Mouse (Mus musculus) lung, postnatal 0 days (tissue): ENCODE data around the gene Slc25a21. TPM values are rescaled to one million over a fixed set of nuclear protein-coding genes. Genes with fewer than 3 reads are reported as not detected.

Experiments used
- ATAC-seq: fragments of 200-750 bp; cut with Nextera tagmentation; 2 replicates; pipeline ENCODE4 v1.8.0; 2017; ENCODE audit warnings: moderate library complexity
- DNase-seq: peaks from one replicate; pipeline ENCODE4 v3.0.0-alpha.2; 2016; ENCODE audit warnings: low spot score
- H3K27ac ChIP-seq: fragments of 300-500 bp; sonication (generic); 2 replicates; pipeline ENCODE4 v1.5.1; 2014; ENCODE audit warnings: antibody characterized with exemption, mild to moderate bottlenecking, low read length, mixed read lengths
- H3K27me3 ChIP-seq: fragments of 300-500 bp; sonication (generic); replicated peaks from 2 replicates; pipeline ENCODE4 v1.6.1; 2014; ENCODE audit warnings: low read length, mixed read lengths; ENCODE audit not compliant: insufficient read depth
- H3K36me3 ChIP-seq: fragments of 300-500 bp; sonication (generic); 2 replicates; pipeline ENCODE4 v1.6.1; 2014; ENCODE audit warnings: low read length, mixed read lengths; ENCODE audit not compliant: insufficient read depth
- H3K4me1 ChIP-seq: fragments of 300-500 bp; sonication (generic); 2 replicates; pipeline ENCODE4 v1.6.1; 2014; ENCODE audit warnings: antibody characterized with exemption, low read depth, low read length, mixed read lengths; ENCODE audit not compliant: insufficient read depth
- H3K4me2 ChIP-seq: fragments of 300-500 bp; sonication (generic); replicated peaks from 2 replicates; pipeline ENCODE4 v1.6.1; 2014; ENCODE audit warnings: low read depth, mild to moderate bottlenecking, low read length, moderate library complexity, mixed read lengths
- H3K4me3 ChIP-seq: fragments of 300-500 bp; sonication (generic); 2 replicates; pipeline ENCODE4 v1.5.1; 2014; ENCODE audit warnings: low read depth, low read length
- H3K9ac ChIP-seq: fragments of 300-500 bp; sonication (generic); replicated peaks from 2 replicates; pipeline ENCODE4 v1.6.1; 2014; ENCODE audit warnings: low read depth, mild to moderate bottlenecking
- H3K9me3 ChIP-seq: fragments of 300-500 bp; sonication (generic); 2 replicates; pipeline ENCODE4 v1.6.1; 2016; ENCODE audit warnings: low read length, mixed read lengths
- CTCF ChIP-seq: IDR thresholded peaks from 2 replicates; pipeline ENCODE4 v1.5.1; 2016; ENCODE audit warnings: antibody characterized with exemption, mild to moderate bottlenecking
- EP300 ChIP-seq: IDR thresholded peaks from 2 replicates; pipeline ENCODE4 v1.6.1; 2016; ENCODE audit warnings: antibody characterized with exemption, mild to moderate bottlenecking, control low read depth
- WGBS: fragments of 180-500 bp; shearing (Covaris S2); extraction: QIAGEN DNeasy Blood & Tissue Kit; methylation state at CpG from one replicate; pipeline ENCODE4 v1.1.7; 2014; 5-methylcytosine and 5-hydroxymethylcytosine counted together
- polyA plus RNA-seq: library from polyadenylated mRNA; unstranded; fragments of >200 nt; fragmentation: Nextera tagmentation; extraction: Ambion mirVana; gene quantifications from 2 replicates; pipeline ENCODE4 v1.2.1, GENCODE M21; 2015

Slc25a21 gene
- polyA plus RNA-seq, 1 experiment from 2014 or later: 0.06 TPM

DNA sequence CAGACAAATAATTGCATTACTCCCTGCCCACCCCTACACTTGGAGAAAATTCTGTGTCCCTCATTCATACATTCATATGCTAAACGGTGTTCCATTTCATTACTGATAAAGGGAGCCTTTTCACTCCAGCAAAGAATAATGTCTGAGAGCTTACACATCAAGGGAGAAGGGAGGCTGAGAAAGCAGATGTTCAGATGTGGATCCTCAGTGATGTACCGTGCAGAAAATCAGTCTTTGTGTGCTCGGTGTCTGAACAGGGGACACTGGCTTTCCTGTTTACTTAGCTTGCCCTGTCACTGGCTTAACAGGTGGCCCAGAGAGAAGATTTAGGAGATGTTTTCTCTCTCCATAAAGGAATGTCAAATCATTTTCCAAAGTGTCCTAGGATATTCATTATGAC is 112.8 kb downstream of the Slc25a21 start:
- no peaks in the 10 kb centered on the region for H3K9me3 ChIP-seq
- no peak for ATAC-seq
- no peaks in the 10 kb centered on the region for H3K4me1 ChIP-seq
- H3K36me3 ChIP-seq: no peaks in the 10 kb centered on the region
- WGBS: 51% methylated on average over 3 of the region's 3 CpGs
- H3K27me3 ChIP-seq: no peaks in the 10 kb centered on the region
- TF ChIP-seq EP300: no peak
- no peak for TF ChIP-seq CTCF
- H3K27ac ChIP-seq: no peak overlapping the region
- H3K4me3 ChIP-seq: no peak overlapping the region
- no peak for DNase-seq
- H3K9ac ChIP-seq: no peak overlapping the region
- no peak overlapping the region for H3K4me2 ChIP-seq

DNA sequence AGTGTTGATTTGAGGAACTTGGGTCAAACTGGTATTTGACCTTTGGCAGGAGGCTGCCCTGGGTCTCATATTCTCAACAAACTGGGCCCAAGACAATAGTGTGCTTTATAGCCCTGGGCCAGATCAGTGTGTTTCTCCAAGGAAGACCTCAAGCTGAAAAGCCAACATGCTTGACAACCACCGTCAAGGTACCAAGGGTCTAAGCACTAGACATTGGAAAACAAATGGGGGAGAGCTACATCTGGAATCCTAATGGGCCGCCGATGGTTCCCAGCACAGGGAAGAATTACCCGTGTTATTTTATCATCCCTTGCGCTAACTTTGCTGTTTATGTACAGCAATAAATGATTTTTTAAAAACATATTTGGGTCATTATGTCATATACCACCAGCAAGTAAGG is 113.7 kb downstream of the Slc25a21 start:
- no peak overlapping the region for H3K9ac ChIP-seq
- no peaks in the 10 kb centered on the region for H3K4me1 ChIP-seq
- no peaks in the 10 kb centered on the region for H3K27me3 ChIP-seq
- WGBS: 83% methylated on average over 5 of the region's 5 CpGs
- no peak overlapping the region for H3K4me2 ChIP-seq
- no peaks in the 10 kb centered on the region for H3K36me3 ChIP-seq
- ATAC-seq (no peak), DNase-seq (no peak)
- no peak overlapping the region for H3K27ac ChIP-seq
- no peak overlapping the region for H3K4me3 ChIP-seq
- TF ChIP-seq CTCF: no peak
- no peaks in the 10 kb centered on the region for H3K9me3 ChIP-seq

- no peaks in the 10 kb centered on the region for H3K4me1 ChIP-seq
- WGBS: 84% methylated on average over 4 of the region's 4 CpGs
- H3K4me2 ChIP-seq: no peak overlapping the region
- H3K4me3 ChIP-seq: no peak overlapping the region
- no peak for ATAC-seq
- DNase-seq: no peak
- H3K36me3 ChIP-seq: no peaks in the 10 kb centered on the region
- no peak overlapping the region for H3K27ac ChIP-seq
- no peaks in the 10 kb centered on the region for H3K9me3 ChIP-seq
- no peaks in the 10 kb centered on the region for H3K27me3 ChIP-seq
- TF ChIP-seq CTCF (no peak), EP300 (no peak)
- H3K9ac ChIP-seq: no peak overlapping the region
Measured at GRCm38 (mm10) chr12:57076606-57077005, 120.7 kb downstream of the Slc25a21 start.

DNA sequence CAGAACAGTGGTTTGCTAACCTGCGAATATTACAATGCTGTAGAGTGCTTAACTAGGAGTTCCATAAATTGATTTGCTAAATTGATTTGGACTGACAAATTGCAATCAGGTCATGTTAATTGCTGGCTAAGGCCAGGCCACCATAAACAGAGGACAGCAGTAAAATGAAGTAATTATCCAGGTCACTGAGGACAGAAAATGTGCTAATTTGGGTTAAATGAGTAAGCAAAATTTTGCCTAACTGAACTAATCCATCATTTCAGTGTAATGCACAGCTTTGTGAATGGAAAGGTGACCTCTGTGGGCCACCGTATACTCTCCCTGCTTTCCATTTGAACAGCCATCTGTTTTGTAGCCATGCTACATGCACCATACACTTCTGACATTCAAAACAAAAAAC is 124.7 kb downstream of the Slc25a21 start:
- TF ChIP-seq CTCF: no peak
- no peak for TF ChIP-seq EP300
- Histone ChIP-seq H3K27me3 (no peaks in the 10 kb centered on the region), H3K4me3 (no peak overlapping the region), H3K36me3 (no peaks in the 10 kb centered on the region), H3K4me1 (no peaks in the 10 kb centered on the region), H3K4me2 (no peak overlapping the region), H3K9ac (no peak overlapping the region), H3K27ac (no peak overlapping the region), H3K9me3 (no peaks in the 10 kb centered on the region)
- 85% methylated on average over 2 of the region's 2 CpGs for WGBS
- ATAC-seq (no peak), DNase-seq (no peak)

DNA sequence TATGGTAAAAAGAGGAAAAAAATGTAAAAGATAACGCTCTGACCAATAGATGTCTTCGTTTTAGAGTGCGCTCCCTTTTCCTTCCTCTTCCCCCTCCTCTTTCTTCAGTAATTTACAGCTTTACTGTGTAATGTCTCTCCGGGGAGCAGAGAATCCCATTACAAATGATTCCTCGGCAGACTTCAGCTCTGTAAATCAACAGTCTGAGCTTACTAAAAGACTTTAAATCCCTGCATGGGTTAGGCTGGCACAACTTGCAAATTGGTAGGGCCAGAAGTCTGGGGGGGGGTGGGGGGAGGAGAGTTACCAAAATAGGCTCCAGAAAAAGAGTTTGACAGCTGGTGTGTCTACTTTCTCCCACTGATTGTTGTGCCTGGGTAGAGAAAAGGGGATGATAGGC is 128.7 kb downstream of the Slc25a21 start:
- H3K9me3 ChIP-seq: no peaks in the 10 kb centered on the region
- DNase-seq: no peak
- no peaks in the 10 kb centered on the region for H3K36me3 ChIP-seq
- no peaks in the 10 kb centered on the region for H3K4me1 ChIP-seq
- WGBS: 52% methylated on average over 5 of the region's 5 CpGs
- no peak overlapping the region for H3K27ac ChIP-seq
- no peak overlapping the region for H3K9ac ChIP-seq
- H3K27me3 ChIP-seq: no peaks in the 10 kb centered on the region
- no peak for ATAC-seq
- no peak overlapping the region for H3K4me3 ChIP-seq
- no peak overlapping the region for H3K4me2 ChIP-seq
- TF ChIP-seq EP300: no peak
- TF ChIP-seq CTCF: no peak

DNA sequence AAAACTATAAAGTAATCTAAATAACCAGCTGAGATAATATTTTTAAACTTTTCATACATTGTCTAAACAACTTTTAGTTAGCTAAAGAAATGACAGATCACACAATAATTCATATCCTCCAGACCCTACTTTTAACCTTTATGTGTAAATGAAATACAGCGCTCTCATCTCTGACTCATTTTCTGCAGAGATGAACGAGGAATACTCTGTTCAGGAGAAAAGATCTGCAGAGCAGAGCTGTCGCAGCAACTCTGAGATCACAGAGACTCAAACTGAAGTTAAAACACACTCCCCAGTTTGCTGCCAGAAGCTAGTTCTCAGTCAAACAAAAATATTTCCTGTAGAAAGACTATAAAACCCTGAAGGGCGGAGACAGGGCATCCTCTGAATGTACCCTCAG is 177.5 kb downstream of the Slc25a21 start:
- ATAC-seq: no peak
- WGBS: 43% methylated on average over 4 of the region's 4 CpGs

GRCm38 (mm10) chr12:57016845-57017244 is 180.4 kb downstream of the Slc25a21 start:
- no peaks in the 10 kb centered on the region for H3K4me1 ChIP-seq
- H3K36me3 ChIP-seq: no peaks in the 10 kb centered on the region
- ATAC-seq (no peak), DNase-seq (no peak)
- no peaks in the 10 kb centered on the region for H3K27me3 ChIP-seq
- H3K27ac ChIP-seq: no peak overlapping the region
- H3K4me2 ChIP-seq: no peak overlapping the region
- no peak overlapping the region for H3K4me3 ChIP-seq
- H3K9ac ChIP-seq: no peak overlapping the region
- 62% methylated on average over 3 of the region's 3 CpGs for WGBS
- H3K9me3 ChIP-seq: no peaks in the 10 kb centered on the region
- TF ChIP-seq CTCF (no peak), EP300 (no peak)

More for the DNA sequence above, 177.5 kb downstream of the Slc25a21 start:
- H3K4me3 ChIP-seq: no peak overlapping the region
- H3K27ac ChIP-seq: no peak overlapping the region
- H3K9me3 ChIP-seq: no peaks in the 10 kb centered on the region
- no peak for DNase-seq
- H3K36me3 ChIP-seq: no peaks in the 10 kb centered on the region
- H3K4me2 ChIP-seq: no peak overlapping the region
- no peaks in the 10 kb centered on the region for H3K4me1 ChIP-seq
- H3K27me3 ChIP-seq: no peaks in the 10 kb centered on the region
- no peak overlapping the region for H3K9ac ChIP-seq
- TF ChIP-seq CTCF (no peak), EP300 (no peak)
